In genomic region chr12:3169705-3170287, GRCm38 (mm10) we compare ENCODE assay signal across 7 mouse cellular contexts.
DNase-seq lines count a peak whose midpoint lies in the region; TF ChIP-seq lines count a peak whose summit lies in the region.
"Not testable (repeated sequence)": the region's sequence is repeated elsewhere in the genome, so short reads cannot be mapped to it uniquely, and the experiment has no call there.

No protein-coding gene starts in this region.

- not testable (repeated sequence) for TF ChIP-seq CTCF in brain, embryonic 14.5 days (IDR thresholded peaks at IDR 0.05; ENCODE audit: borderline replicate concordance, extremely low read depth, insufficient read depth, insufficient read length)

- not testable (repeated sequence) for TF ChIP-seq POLR2A in brain, embryonic 14.5 days (IDR thresholded peaks at IDR 0.05; ENCODE audit: borderline replicate concordance, extremely low read depth, insufficient read depth, insufficient read length, poor library complexity, severe bottlenecking)

- peak; percentile 72 for DNase-seq in Muller cell, postnatal 12 days (ENCODE audit: inconsistent ontology term)
- peak; percentile 0 for DNase-seq in brain, embryonic 14.5 days (ENCODE audit: low read depth)
- peak; percentile 5 for DNase-seq in embryo, embryonic 9.5 days (ENCODE audit: extremely low spot score)
- peak; percentile 19 for DNase-seq in heart, adult 11 months
- DNase-seq in kidney, adult 9 months = peak; percentile 1
- peak; percentile 5 for DNase-seq in kidney, postnatal 10 days
- peak; percentile 8 for DNase-seq in retina, embryonic 14.5 days (ENCODE audit: low spot score)

Comparison
In these comparisons a context has a peak if more than half of its experiments do, and no peak if none do; other contexts are left out.
1. Peak in every context shown above with its lines: DNase-seq.
2. DNase-seq: peak in every context shown above with its lines; median percentile 72 in Muller cell, postnatal 12 days; 19 in heart, adult 11 months; 8 in retina, embryonic 14.5 days; 5 in embryo, embryonic 9.5 days; 5 in kidney, postnatal 10 days; 1 in kidney, adult 9 months; 0 in brain, embryonic 14.5 days.